In the genomic region with DNA sequence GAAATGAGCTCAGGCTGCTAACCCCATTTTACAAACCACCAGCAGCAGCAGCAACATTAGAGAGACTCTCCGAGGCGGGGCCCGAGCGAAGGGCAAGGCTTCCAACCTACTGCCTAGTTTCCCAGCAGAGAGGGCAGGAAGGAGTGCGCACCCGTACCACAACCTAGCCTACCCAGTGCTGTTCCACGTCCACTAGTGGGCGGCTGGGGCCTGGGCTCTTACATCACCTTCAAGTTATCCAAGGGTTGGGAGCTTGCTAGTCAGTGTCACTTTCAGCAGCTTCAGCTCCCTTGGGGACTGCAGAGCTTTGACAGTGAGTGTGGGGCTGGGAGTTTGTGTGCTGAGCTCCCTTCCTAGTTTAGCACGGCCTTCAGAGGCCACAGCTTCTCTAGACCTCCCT, we compare ENCODE assay signal across 11 mouse cellular contexts. TPM values are rescaled to one million over a fixed set of nuclear protein-coding genes. Genes with fewer than 3 reads are reported as not detected.
DNase-seq lines count a peak whose midpoint lies in the region; ATAC-seq and TF ChIP-seq lines count a peak whose summit lies in the region.
"Had no signal": no experiment of that assay in that cellular context is flagged by ENCODE, and none has a peak within 500 bp of the region (broad histone marks: within the 10 kb centered on the region; RNA-seq: fewer than 3 reads in every experiment).

No protein-coding gene starts in this region.

- H3K27ac ChIP-seq in MEL (ENCODE audit: control insufficient read depth, low read depth, low read length): peak overlapping the region; percentile 64
- peak overlapping the region; percentile 77 for H3K27ac ChIP-seq in heart, embryonic 16.5 days (ENCODE audit: low read length)
- peak overlapping the region; percentile 93 for H3K27ac ChIP-seq in liver, embryonic 11.5 days (ENCODE audit: low read depth, low read length)

- TF ChIP-seq EP300 in MEL (IDR thresholded peaks at IDR 0.05; ENCODE audit: low read depth in 1 of 2, low read length in 2 of 2): no peak

- no peak for ATAC-seq in heart, embryonic 16.5 days (replicated peaks; ENCODE audit: extremely low read depth, insufficient read depth, low FRiP score)
- ATAC-seq in liver, embryonic 11.5 days (replicated peaks; ENCODE audit: low FRiP score): peak; percentile 22; the same call in 1 of the 2 replicates
- ATAC-seq in cerebellum, adult (ENCODE audit: insufficient number of reproducible peaks, low FRiP score, low TSS enrichment): no peak

- peaks cover 0 to 23% of the 10 kb centered on the region in 2 experiments; a peak in 2 of 4 replicates for H3K36me3 ChIP-seq in MEL (ENCODE audit: control insufficient read depth in 1 of 2, insufficient read depth in 2 of 2, low read length in 2 of 2)
- no peaks in the 10 kb centered on the region for H3K36me3 ChIP-seq in heart, embryonic 16.5 days (ENCODE audit: control insufficient read depth, insufficient read depth)
- no peaks in the 10 kb centered on the region for H3K36me3 ChIP-seq in liver, embryonic 11.5 days (ENCODE audit: control insufficient read depth, insufficient read depth, low read length)

- TF ChIP-seq RAD21 in MEL (IDR thresholded peaks at IDR 0.05; ENCODE audit: low read depth, low read length): no peak

- no peak overlapping the region for H3K4me3 ChIP-seq in MEL (ENCODE audit: control insufficient read depth in 1 of 2, insufficient read depth in 1 of 2, low read depth in 2 of 2, low read length in 2 of 2)
- H3K4me3 ChIP-seq in heart, embryonic 16.5 days (ENCODE audit: low read length): no peak overlapping the region
- no peak overlapping the region for H3K4me3 ChIP-seq in liver, embryonic 11.5 days (ENCODE audit: low read depth, low read length)
- H3K4me3 ChIP-seq: erythroblast, embryonic 14.5 days had no signal

- no peak for TF ChIP-seq POLR2A in MEL (IDR thresholded peaks at IDR 0.05; ENCODE audit: control insufficient read depth in 1 of 2, insufficient read depth in 1 of 2, low read depth in 1 of 2, low read length in 2 of 2, poor library complexity in 1 of 2)

- peak overlapping the region; percentile 41 for H3K9ac ChIP-seq in MEL (ENCODE audit: control insufficient read depth, low read depth, low read length, poor library complexity, severe bottlenecking)
- H3K9ac ChIP-seq in heart, embryonic 16.5 days (ENCODE audit: low read length): peak overlapping the region; percentile 7
- H3K9ac ChIP-seq in liver, embryonic 11.5 days (ENCODE audit: low read depth, low read length): peak overlapping the region; percentile 58

- peak overlapping the region; percentile 24 for H3K4me2 ChIP-seq in heart, embryonic 16.5 days (ENCODE audit: low read depth, low read length)
- peak overlapping the region; percentile 38 for H3K4me2 ChIP-seq in liver, embryonic 11.5 days

- DNase-seq in heart, adult 8-10 months (ENCODE audit: low spot score): peak; percentile 48
- no peak for DNase-seq in heart, adult 9 months (ENCODE audit: low spot score in 2 of 2)
- DNase-seq in MEL (ENCODE audit: low read depth, low spot score): no peak
- DNase-seq in liver, embryonic 11.5 days (ENCODE audit: low spot score): no peak
- DNase-seq in ovary, postnatal 14 days (ENCODE audit: low spot score): no peak
- DNase-seq in urinary bladder, postnatal 10 days (ENCODE audit: low spot score): no peak

- H3K4me1 ChIP-seq in MEL (ENCODE audit: control insufficient read depth in 1 of 2, insufficient read depth in 2 of 2, low read length in 2 of 2): peaks cover 31 to 49% of the 10 kb centered on the region in 2 experiments
- H3K4me1 ChIP-seq in heart, embryonic 16.5 days (ENCODE audit: control insufficient read depth, insufficient read depth, low read length): peaks cover 42% of the 10 kb centered on the region
- H3K4me1 ChIP-seq in liver, embryonic 11.5 days (replicated peaks; ENCODE audit: control insufficient read depth, insufficient read depth, low read length): peaks cover 59% of the 10 kb centered on the region

- 60% methylated on average over 9 of the region's 9 CpGs for WGBS in heart, embryonic 16.5 days
- WGBS in liver, embryonic 11.5 days: 42% methylated on average over 9 of the region's 9 CpGs

- no peaks in the 10 kb centered on the region for H3K9me3 ChIP-seq in MEL (replicated peaks; ENCODE audit: insufficient read depth, low read length)
- H3K9me3 ChIP-seq in heart, embryonic 16.5 days (replicated peaks; ENCODE audit: control insufficient read depth, low read length): no peaks in the 10 kb centered on the region
- H3K9me3 ChIP-seq in liver, embryonic 11.5 days (ENCODE audit: control insufficient read depth, low read length): no peaks in the 10 kb centered on the region

- peaks cover 0 to 4% of the 10 kb centered on the region in 2 experiments; a peak in 3 of 4 replicates for H3K27me3 ChIP-seq in MEL (ENCODE audit: control insufficient read depth in 1 of 2, insufficient read depth in 2 of 2, low read length in 2 of 2)
- no peaks in the 10 kb centered on the region for H3K27me3 ChIP-seq in heart, embryonic 16.5 days (ENCODE audit: control insufficient read depth, insufficient read depth, low read length)
- H3K27me3 ChIP-seq in liver, embryonic 11.5 days (replicated peaks; ENCODE audit: control insufficient read depth, insufficient read depth, low read length): no peaks in the 10 kb centered on the region

- no peak for TF ChIP-seq CTCF in MEL (IDR thresholded peaks at IDR 0.05 in 2 of 3, conservative IDR thresholded peaks at IDR 0.05 in 1 of 3; ENCODE audit: control insufficient read depth in 1 of 3, insufficient read depth in 1 of 3, low read depth in 2 of 3, low read length in 3 of 3, poor library complexity in 1 of 3, severe bottlenecking in 1 of 3)

- H3K79me2 ChIP-seq in MEL (ENCODE audit: control insufficient read depth, insufficient read depth, low read length, poor library complexity): peaks cover 2% of the 10 kb centered on the region; the same call in 1 of the 2 replicates

TF ChIP-seq in MEL, 35 proteins besides CTCF, POLR2A, EP300 and RAD21:
- TF ChIP-seq NELFE (IDR thresholded peaks at IDR 0.05; ENCODE audit: low read depth, low read length) (0 out of 2 replicates have a peak, but pooled peaks have one; percentile 4), E2F4 (IDR thresholded peaks at IDR 0.05; ENCODE audit: borderline replicate concordance, low read depth, low read length) (no peak)

RNA-seq across cellular contexts. Expression of a gene that starts 8.4 kb away (rescaled TPM):
- total RNA-seq in heart, adult 8-10 months (2022): 100 to 1,000 TPM; 122 to 172 (median 148) TPM
- total RNA-seq in MEL (2012; rRNA removed): 73.9 and 95.4 TPM in 2 replicates
- 100 to 1,000 TPM in 1 of 2 experiments, not detected in 1; 125 TPM for polyA plus RNA-seq in MEL (2012; ENCODE audit: insufficient read depth in 1 of 2, insufficient read length in 2 of 2, low read depth in 1 of 2, low replicate concordance in 2 of 2, missing spikeins in 1 of 2)
- polyA plus RNA-seq in heart, embryonic 16.5 days (2015; fragmentation: Nextera tagmentation; extraction: Ambion mirVana): 188 and 216 TPM in 2 replicates
- polyA plus RNA-seq in liver, embryonic 11.5 days (2014; fragmentation: Nextera tagmentation; extraction: Ambion mirVana): 161 and 181 TPM in 2 replicates

RNA-seq across cellular contexts. Expression of a gene that starts 15.0 kb away (rescaled TPM):
- total RNA-seq in heart, adult 8-10 months (2022): not detected
- total RNA-seq in MEL (2012; rRNA removed): 0.15 TPM in 1 of 2 replicates, not detected in the other
- not detected for polyA plus RNA-seq in MEL (2012; ENCODE audit: insufficient read depth in 1 of 2, insufficient read length in 2 of 2, low read depth in 1 of 2, low replicate concordance in 2 of 2, missing spikeins in 1 of 2)
- not detected in 2 replicates for polyA plus RNA-seq in heart, embryonic 16.5 days (2015; fragmentation: Nextera tagmentation; extraction: Ambion mirVana)
- polyA plus RNA-seq in liver, embryonic 11.5 days (2014; fragmentation: Nextera tagmentation; extraction: Ambion mirVana): not detected in 2 replicates
- polyA plus RNA-seq: erythroblast, embryonic 14.5 days; large intestine, adult 2 months; neural tube, embryonic 11.5 days had no signal

RNA-seq across cellular contexts. Expression of a gene that starts 32.8 kb away (rescaled TPM):
- total RNA-seq in heart, adult 8-10 months (2022): 10 to 100 TPM; 51.1 to 65.9 (median 60.8) TPM
- 21.0 and 22.3 TPM in 2 replicates for total RNA-seq in MEL (2012; rRNA removed)
- 10 to 100 TPM in 1 of 2 experiments, not detected in 1; 42.4 TPM for polyA plus RNA-seq in MEL (2012; ENCODE audit: insufficient read depth in 1 of 2, insufficient read length in 2 of 2, low read depth in 1 of 2, low replicate concordance in 2 of 2, missing spikeins in 1 of 2)
- 25.9 and 28.5 TPM in 2 replicates for polyA plus RNA-seq in heart, embryonic 16.5 days (2015; fragmentation: Nextera tagmentation; extraction: Ambion mirVana)
- 36.1 and 40.1 TPM in 2 replicates for polyA plus RNA-seq in liver, embryonic 11.5 days (2014; fragmentation: Nextera tagmentation; extraction: Ambion mirVana)

RNA-seq across cellular contexts. Expression of a gene that starts 54.9 kb away (rescaled TPM):
- 10 to 100 TPM; 22.2 to 36.5 (median 29.1) TPM for total RNA-seq in heart, adult 8-10 months (2022)
- total RNA-seq in MEL (2012; rRNA removed): 0.39 TPM in 1 of 2 replicates, not detected in the other
- polyA plus RNA-seq in MEL (2012; ENCODE audit: insufficient read depth in 1 of 2, insufficient read length in 2 of 2, low read depth in 1 of 2, low replicate concordance in 2 of 2, missing spikeins in 1 of 2): under 1 TPM in 1 of 2 experiments, not detected in 1; 0.06 TPM
- 17.9 and 21.8 TPM in 2 replicates for polyA plus RNA-seq in heart, embryonic 16.5 days (2015; fragmentation: Nextera tagmentation; extraction: Ambion mirVana)
- 7.1 and 10.5 TPM in 2 replicates for polyA plus RNA-seq in liver, embryonic 11.5 days (2014; fragmentation: Nextera tagmentation; extraction: Ambion mirVana)

RNA-seq across cellular contexts. Expression of a gene that starts 56.9 kb away (rescaled TPM):
- 10 to 100 TPM; 15.0 to 26.6 (median 20.9) TPM for total RNA-seq in heart, adult 8-10 months (2022)
- 0.33 and 0.42 TPM in 2 replicates for total RNA-seq in MEL (2012; rRNA removed)
- under 1 TPM in 1 of 2 experiments, not detected in 1; 0.67 TPM for polyA plus RNA-seq in MEL (2012; ENCODE audit: insufficient read depth in 1 of 2, insufficient read length in 2 of 2, low read depth in 1 of 2, low replicate concordance in 2 of 2, missing spikeins in 1 of 2)
- 12.5 and 15.8 TPM in 2 replicates for polyA plus RNA-seq in heart, embryonic 16.5 days (2015; fragmentation: Nextera tagmentation; extraction: Ambion mirVana)
- 10.5 and 11.1 TPM in 2 replicates for polyA plus RNA-seq in liver, embryonic 11.5 days (2014; fragmentation: Nextera tagmentation; extraction: Ambion mirVana)
- polyA plus RNA-seq: erythroblast, embryonic 14.5 days had no signal

Comparison
In these comparisons a context has a peak if more than half of its experiments do, and no peak if none do; other contexts are left out.
1. H3K9ac ChIP-seq: peak in every context shown above with its lines; median percentile 58 in liver, embryonic 11.5 days; 41 in MEL; 7 in heart, embryonic 16.5 days.